15 mouse cellular contexts compared by ENCODE assay signal in the genomic region with DNA sequence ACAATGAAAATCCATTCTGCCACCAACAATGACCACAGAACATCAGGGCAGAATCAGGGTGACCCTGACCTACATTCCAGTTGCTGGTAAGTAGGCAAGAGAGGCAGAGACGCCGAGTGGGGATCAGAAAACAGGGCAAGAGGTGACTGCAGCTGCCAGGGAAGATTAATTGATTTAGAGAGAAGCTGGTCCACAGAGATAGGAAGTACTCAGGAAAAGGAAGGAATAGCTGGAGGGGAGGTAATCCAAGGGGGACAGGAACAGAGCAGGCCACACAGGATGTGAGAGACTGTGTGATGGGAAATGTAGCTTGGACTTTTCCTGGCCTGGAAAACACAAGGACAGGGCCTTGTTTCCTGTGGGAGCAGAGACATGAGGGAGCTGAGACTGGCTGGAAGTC. TPM values are rescaled to one million over a fixed set of nuclear protein-coding genes. Genes with fewer than 3 reads are reported as not detected.
DNase-seq lines count a peak whose midpoint lies in the region; ATAC-seq and TF ChIP-seq lines count a peak whose summit lies in the region.
"Had no signal": no experiment of that assay in that cellular context is flagged by ENCODE, and none has a peak within 500 bp of the region (broad histone marks: within the 10 kb centered on the region; RNA-seq: fewer than 3 reads in every experiment).

No protein-coding gene starts in this region.

- intact Hi-C loops in gastrocnemius, adult 2 months (cut with DNase I), result no loop called here
- intact Hi-C loops in gastrocnemius, postnatal 36 days (cut with DNase I), result no loop called here

- H3K4me1 ChIP-seq in lung, adult 2 months (ENCODE audit: control insufficient read depth, insufficient read depth, low read length), result peaks cover 28% of the 10 kb centered on the region
- H3K4me1 ChIP-seq in heart, embryonic 15.5 days (replicated peaks), result 0 out of 2 replicates have a peak, but pooled peaks cover 3% of the 10 kb centered on the region
- peaks cover 5% of the 10 kb centered on the region; the same call in 1 of the 2 replicates for H3K4me1 ChIP-seq in lung, postnatal 0 days (ENCODE audit: insufficient read depth, low read depth, low read length)
- H3K4me1 ChIP-seq in forebrain, embryonic 11.5 days (replicated peaks; ENCODE audit: control insufficient read depth, insufficient read depth, low read length), result no peaks in the 10 kb centered on the region
- H3K4me1 ChIP-seq: hindbrain, embryonic 13.5 days; midbrain, embryonic 13.5 days; neural tube, embryonic 13.5 days had no signal

- no peak for DNase-seq in gastrocnemius, adult 2 months
- DNase-seq in gastrocnemius, postnatal 36 days, result no peak
- peak; percentile 41 to 57 for DNase-seq in lung, adult 18-20 months
- no peak for DNase-seq in lung, adult 2 months
- DNase-seq in lung, postnatal 0 days (ENCODE audit: low spot score), result peak; percentile 53
- no peak for DNase-seq in forebrain, embryonic 11.5 days (ENCODE audit: low spot score)
- no peak for DNase-seq in gastrocnemius, adult 8-10 months (ENCODE audit: low spot score in 2 of 2)
- DNase-seq: B cell, adult 2 months; liver, embryonic 13.5 days; right cerebral cortex, postnatal 25 days had no signal

- no peak overlapping the region for H3K4me2 ChIP-seq in heart, embryonic 15.5 days
- no peak overlapping the region for H3K4me2 ChIP-seq in lung, postnatal 0 days (replicated peaks; ENCODE audit: low read depth, low read length)
- H3K4me2 ChIP-seq in forebrain, embryonic 11.5 days (ENCODE audit: low read depth, low read length, severe bottlenecking), result no peak overlapping the region
- H3K4me2 ChIP-seq: hindbrain, embryonic 13.5 days; liver, embryonic 13.5 days; midbrain, embryonic 13.5 days; neural tube, embryonic 13.5 days had no signal

- no peaks in the 10 kb centered on the region for H3K36me3 ChIP-seq in heart, embryonic 15.5 days
- H3K36me3 ChIP-seq in lung, postnatal 0 days (ENCODE audit: insufficient read depth, low read length), result no peaks in the 10 kb centered on the region
- no peaks in the 10 kb centered on the region for H3K36me3 ChIP-seq in forebrain, embryonic 11.5 days (ENCODE audit: control insufficient read depth, insufficient read depth, low read length)
- H3K36me3 ChIP-seq: G1E; hindbrain, embryonic 13.5 days; liver, embryonic 13.5 days; midbrain, embryonic 13.5 days; neural tube, embryonic 13.5 days had no signal

- TF ChIP-seq EP300 in lung, postnatal 0 days (IDR thresholded peaks at IDR 0.05), result peak; percentile 97

- H3K9me3 ChIP-seq in heart, embryonic 15.5 days (replicated peaks), result no peaks in the 10 kb centered on the region
- no peaks in the 10 kb centered on the region for H3K9me3 ChIP-seq in lung, postnatal 0 days (ENCODE audit: low read length)
- H3K9me3 ChIP-seq in forebrain, embryonic 11.5 days (ENCODE audit: control insufficient read depth, low read length), result no peaks in the 10 kb centered on the region
- H3K9me3 ChIP-seq: hindbrain, embryonic 13.5 days; liver, embryonic 13.5 days; midbrain, embryonic 13.5 days; neural tube, embryonic 13.5 days had no signal

- TF ChIP-seq POLR2A in lung, adult 2 months (IDR thresholded peaks at IDR 0.05; ENCODE audit: borderline replicate concordance, extremely low read depth, low read depth, low read length), result no peak

- no peak overlapping the region for H3K9ac ChIP-seq in heart, embryonic 15.5 days
- no peak overlapping the region for H3K9ac ChIP-seq in lung, postnatal 0 days (replicated peaks; ENCODE audit: low read depth)
- no peak overlapping the region for H3K9ac ChIP-seq in forebrain, embryonic 11.5 days (ENCODE audit: low read length)
- H3K9ac ChIP-seq: hindbrain, embryonic 13.5 days; liver, embryonic 13.5 days; midbrain, embryonic 13.5 days; neural tube, embryonic 13.5 days had no signal

- peak overlapping the region; percentile 41 for H3K27ac ChIP-seq in gastrocnemius, adult 2 months
- peak overlapping the region; percentile 50 for H3K27ac ChIP-seq in heart, embryonic 15.5 days
- peak overlapping the region; percentile 21; the same call in 1 of the 2 replicates for H3K27ac ChIP-seq in lung, postnatal 0 days (ENCODE audit: low read length)
- no peak overlapping the region for H3K27ac ChIP-seq in forebrain, embryonic 11.5 days (ENCODE audit: low read depth, low read length)
- H3K27ac ChIP-seq: hindbrain, embryonic 13.5 days; liver, embryonic 13.5 days; midbrain, embryonic 13.5 days; neural tube, embryonic 13.5 days had no signal

- no peaks in the 10 kb centered on the region for H3K27me3 ChIP-seq in heart, embryonic 15.5 days
- no peaks in the 10 kb centered on the region for H3K27me3 ChIP-seq in lung, postnatal 0 days (replicated peaks; ENCODE audit: insufficient read depth, low read length)
- H3K27me3 ChIP-seq in forebrain, embryonic 11.5 days (ENCODE audit: control insufficient read depth, insufficient read depth, low read length), result no peaks in the 10 kb centered on the region
- H3K27me3 ChIP-seq: hindbrain, embryonic 13.5 days; liver, embryonic 13.5 days; midbrain, embryonic 13.5 days; neural tube, embryonic 13.5 days had no signal

- no peak for ATAC-seq in heart, embryonic 15.5 days (replicated peaks; ENCODE audit: insufficient number of reproducible peaks, insufficient read depth, low FRiP score, low read depth)
- ATAC-seq in lung, postnatal 0 days, result peak; percentile 90
- ATAC-seq in forebrain, embryonic 11.5 days (replicated peaks; ENCODE audit: low FRiP score), result no peak
- ATAC-seq: midbrain, embryonic 13.5 days had no signal

- no peak overlapping the region for H3K4me3 ChIP-seq in gastrocnemius, adult 2 months
- no peak overlapping the region for H3K4me3 ChIP-seq in lung, adult 2 months (replicated peaks; ENCODE audit: extremely low read depth, low read depth, low read length)
- no peak overlapping the region for H3K4me3 ChIP-seq in heart, embryonic 15.5 days
- no peak overlapping the region for H3K4me3 ChIP-seq in lung, postnatal 0 days (ENCODE audit: low read depth, low read length)
- H3K4me3 ChIP-seq in forebrain, embryonic 11.5 days (ENCODE audit: low read depth, low read length), result no peak overlapping the region
- H3K4me3 ChIP-seq: hindbrain, embryonic 13.5 days; liver, embryonic 13.5 days; midbrain, embryonic 13.5 days; neural tube, embryonic 13.5 days had no signal

- WGBS in lung, adult 2 months, result 31% methylated on average over 2 of the region's 2 CpGs
- WGBS in heart, embryonic 15.5 days, result 46% methylated on average over 2 of the region's 2 CpGs
- WGBS in lung, postnatal 0 days, result 41% methylated on average over 2 of the region's 2 CpGs
- 78% methylated on average over 2 of the region's 2 CpGs for WGBS in forebrain, embryonic 11.5 days

- TF ChIP-seq CTCF in gastrocnemius, adult 2 months (IDR thresholded peaks at IDR 0.05), result no peak
- no peak for TF ChIP-seq CTCF in lung, adult 2 months (IDR thresholded peaks at IDR 0.05; ENCODE audit: insufficient read depth, low read length)
- no peak for TF ChIP-seq CTCF in lung, postnatal 0 days (IDR thresholded peaks at IDR 0.05)

RNA-seq across cellular contexts. Expression of a gene that starts 52.8 kb away (rescaled TPM):
- 1 to 10 TPM; 3.1 to 4.4 TPM for total RNA-seq in gastrocnemius, adult 2 months (2021)
- total RNA-seq in gastrocnemius, postnatal 36 days (2021), result 1 to 10 TPM; 3.8 to 3.9 TPM
- 142 and 148 TPM in 2 replicates for polyA plus RNA-seq in lung, adult 2 months (2012; rRNA removed)
- 16.0 and 22.0 TPM in 2 replicates for polyA plus RNA-seq in heart, embryonic 15.5 days (2015; fragmentation: Nextera tagmentation; extraction: Ambion mirVana)
- polyA plus RNA-seq in lung, postnatal 0 days (2015; fragmentation: Nextera tagmentation; extraction: Ambion mirVana), result 112 and 125 TPM in 2 replicates
- polyA plus RNA-seq in forebrain, embryonic 11.5 days (2014; fragmentation: Nextera tagmentation; extraction: Ambion mirVana), result 4.5 and 4.9 TPM in 2 replicates
- total RNA-seq in gastrocnemius, adult 8-10 months (2022), result 1 to 10 TPM; 1.7 to 3.1 (median 2.3) TPM
- total RNA-seq: G1E had no signal
- polyA plus RNA-seq: G1E had no signal

Comparison
In these comparisons a context has a peak if more than half of its experiments do, and no peak if none do; other contexts are left out.
1. DNase-seq: peak in lung, adult 18-20 months (2 of 2) and lung, postnatal 0 days (single experiment); none in gastrocnemius, adult 2 months (single experiment), gastrocnemius, postnatal 36 days (0 of 2), lung, adult 2 months (single experiment), forebrain, embryonic 11.5 days (single experiment) and gastrocnemius, adult 8-10 months (0 of 2).